Mouse (Mus musculus) myocyte (in vitro differentiated cells): ENCODE results near the gene Hipk2.

Experiments
- E2F4 ChIP-seq: IDR thresholded peaks from one replicate; pipeline ENCODE4 v1.6.1; 2011; ENCODE audit warnings: mild to moderate bottlenecking, control low read depth, moderate library complexity; ENCODE audit not compliant: insufficient read depth
- MAX ChIP-seq: IDR thresholded peaks from one replicate; pipeline ENCODE4 v1.6.1; 2011; ENCODE audit warnings: low read depth, mild to moderate bottlenecking, control low read depth
- MYOG ChIP-seq, 3 experiments: IDR thresholded peaks; one replicate each; pipeline ENCODE4 v1.6.1; 2011; ENCODE audit warnings: control low read depth in 2 of 3, low read depth in 2 of 3, mild to moderate bottlenecking in 2 of 3; ENCODE audit not compliant: insufficient read length in 2 of 3, control insufficient read depth in 1 of 3, insufficient read depth in 1 of 3
- POLR2A ChIP-seq: IDR thresholded peaks from one replicate; pipeline ENCODE4 v1.6.1; 2011; ENCODE audit warnings: low read depth, mild to moderate bottlenecking, control low read depth, moderate library complexity; ENCODE audit not compliant: insufficient read length
- POLR2AphosphoS2 ChIP-seq: IDR thresholded peaks from one replicate; pipeline ENCODE4 v1.6.1; 2011; ENCODE audit warnings: low read depth, control low read depth; ENCODE audit not compliant: insufficient read length
- USF1 ChIP-seq: IDR thresholded peaks from one replicate; pipeline ENCODE4 v1.6.1; 2011; ENCODE audit warnings: low read depth, mild to moderate bottlenecking, control low read depth, moderate library complexity

DNA sequence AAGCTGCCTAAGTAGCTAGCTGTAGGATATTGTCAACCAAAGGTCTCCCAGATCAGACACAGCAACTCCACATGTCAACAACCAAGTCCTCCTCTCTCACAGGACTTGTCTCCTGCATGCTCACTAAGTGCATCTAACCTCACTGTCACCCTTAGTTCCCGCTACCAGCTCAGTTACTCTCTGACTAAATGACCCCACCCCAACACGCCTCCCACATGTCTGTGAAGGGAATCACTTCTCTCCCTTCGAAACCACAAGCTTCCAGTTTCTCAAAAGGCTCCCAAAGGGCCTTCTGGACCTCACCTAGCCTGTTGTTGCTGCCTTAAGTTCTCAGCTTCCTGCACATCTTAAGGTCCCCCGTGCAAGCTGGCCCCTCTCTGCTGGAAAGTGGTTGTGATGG lies 25.2 kb upstream of the Hipk2 start:
- no peak for TF ChIP-seq USF1
- no peak for TF ChIP-seq MAX
- TF ChIP-seq POLR2A: no peak
- TF ChIP-seq POLR2AphosphoS2: no peak
- no peak for TF ChIP-seq MYOG (IDR thresholded peaks at IDR 0.05; ENCODE audit: control insufficient read depth in 1 of 3, insufficient read depth in 1 of 3, insufficient read length in 2 of 3, low read depth in 2 of 3)
- no peak for TF ChIP-seq E2F4
